Mouse (Mus musculus) limb, embryonic 10.5 days (tissue): Measurements from ENCODE around the gene Rbm6. TPM values are rescaled to one million over a fixed set of nuclear protein-coding genes. Genes with fewer than 3 reads are reported as not detected.

Source experiments
- DNase-seq: peaks from one replicate; pipeline ENCODE4 v3.0.0-alpha.2; 2017; ENCODE audit warnings: low spot score
- H3K27ac ChIP-seq: fragments of 300-500 bp; sonication (generic); 2 replicates; pipeline ENCODE4 v1.5.1; 2016; ENCODE audit warnings: mild to moderate bottlenecking
- H3K27me3 ChIP-seq: fragments of 300-500 bp; sonication (generic); 2 replicates; pipeline ENCODE4 v1.6.1; 2016; ENCODE audit warnings: low read depth, mild to moderate bottlenecking; ENCODE audit not compliant: poor library complexity, severe bottlenecking
- H3K36me3 ChIP-seq: fragments of 300-500 bp; sonication (generic); 2 replicates; pipeline ENCODE4 v1.6.1; 2016; ENCODE audit warnings: mild to moderate bottlenecking, moderate library complexity
- H3K4me1 ChIP-seq: fragments of 300-500 bp; sonication (generic); 2 replicates; pipeline ENCODE4 v1.6.1; 2016
- H3K4me3 ChIP-seq: fragments of 300-500 bp; sonication (generic); 2 replicates; pipeline ENCODE4 v1.5.1; 2016; ENCODE audit warnings: mild to moderate bottlenecking, moderate library complexity
- H3K9me3 ChIP-seq: fragments of 300-500 bp; sonication (generic); replicated peaks from 2 replicates; pipeline ENCODE4 v1.6.1; 2016; ENCODE audit warnings: mild to moderate bottlenecking
- WGBS: fragments of 180-500 bp; shearing (Covaris S2); methylation state at CpG from one replicate; pipeline ENCODE4 v1.1.7; 2016; 5-methylcytosine and 5-hydroxymethylcytosine counted together
- polyA plus RNA-seq: library from polyadenylated mRNA; unstranded; fragments of >200 nt; fragmentation: Nextera tagmentation; extraction: Ambion mirVana; gene quantifications from 2 replicates; pipeline ENCODE4 v1.2.1, GENCODE M21; 2016

Rbm6 gene
- polyA plus RNA-seq, 1 experiment from 2014 or later = 116 TPM

GRCm38 (mm10) chr9:107734567-107734971 is 138.5 kb downstream of the Rbm6 start:
- Histone ChIP-seq H3K4me1 (peaks cover 63% of the 10 kb centered on the region), H3K4me3 (peak overlapping the region; percentile 44; the same call in 1 of the 2 replicates), H3K27me3 (no peaks in the 10 kb centered on the region), H3K9me3 (no peaks in the 10 kb centered on the region), H3K27ac (peak overlapping the region; percentile 90), H3K36me3 (peaks cover 18% of the 10 kb centered on the region)
- no peak for DNase-seq
- WGBS = 37% methylated on average over 7 of the region's 7 CpGs

- peak; percentile 68 for DNase-seq
- Histone ChIP-seq H3K27ac (peak overlapping the region; percentile 79), H3K9me3 (no peaks in the 10 kb centered on the region), H3K27me3 (no peaks in the 10 kb centered on the region), H3K4me1 (peaks cover 75% of the 10 kb centered on the region), H3K36me3 (no peaks in the 10 kb centered on the region), H3K4me3 (no peak overlapping the region)
- WGBS = 40% methylated on average over 3 of the region's 3 CpGs
These were observed 143.3 kb downstream of the Rbm6 start for GRCm38 (mm10) chr9:107729709-107730108.

DNA sequence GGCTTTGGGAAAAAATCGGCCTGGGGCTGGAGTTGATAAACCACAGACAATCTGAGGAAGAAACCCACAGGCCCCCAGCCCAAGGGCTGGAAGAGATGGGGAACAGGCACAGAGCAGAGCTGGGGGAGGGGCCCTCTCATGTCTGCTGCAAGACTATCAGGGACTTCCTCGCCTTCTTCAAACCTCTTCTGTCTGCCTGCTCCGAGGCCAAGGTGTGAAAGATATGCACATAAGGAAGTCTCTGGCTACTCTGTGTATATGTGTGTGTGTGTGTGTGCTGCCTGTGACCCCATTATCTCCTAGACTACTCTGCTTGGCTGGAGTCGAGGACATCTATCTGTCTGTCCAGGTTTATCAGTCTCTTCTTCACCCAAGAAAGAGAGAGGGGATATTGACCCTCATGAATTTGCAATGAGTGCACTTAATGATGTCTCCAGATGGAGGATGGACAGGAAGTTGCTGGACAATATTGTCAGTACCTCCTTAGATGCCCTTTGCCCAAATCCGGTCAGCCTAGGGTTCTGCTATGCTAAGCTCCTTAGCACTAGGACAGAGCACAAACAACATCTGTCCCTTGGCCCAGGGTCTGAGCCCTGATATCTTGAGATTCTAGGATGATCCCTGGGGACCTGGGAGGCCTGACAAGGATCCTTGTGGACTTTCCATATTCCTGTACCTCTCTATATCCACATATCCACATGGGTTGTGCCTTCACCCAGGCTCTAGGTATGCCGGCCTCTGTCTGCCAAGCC is 143.9 kb downstream of the Rbm6 start:
- no peaks in the 10 kb centered on the region for H3K9me3 ChIP-seq
- H3K4me3 ChIP-seq = no peak overlapping the region
- no peaks in the 10 kb centered on the region for H3K36me3 ChIP-seq
- WGBS = 62% methylated on average over 6 of the region's 6 CpGs
- H3K4me1 ChIP-seq = peaks cover 75% of the 10 kb centered on the region
- H3K27me3 ChIP-seq = no peaks in the 10 kb centered on the region
- H3K27ac ChIP-seq = peak overlapping the region; percentile 79
- DNase-seq = no peak

- H3K4me1 ChIP-seq = peaks cover 95% of the 10 kb centered on the region
- no peaks in the 10 kb centered on the region for H3K9me3 ChIP-seq
- H3K27me3 ChIP-seq = no peaks in the 10 kb centered on the region
- no peak overlapping the region for H3K4me3 ChIP-seq
- peak overlapping the region; percentile 79 for H3K27ac ChIP-seq
- no peak for DNase-seq
- H3K36me3 ChIP-seq = no peaks in the 10 kb centered on the region
- WGBS = 49% methylated on average over 3 of the region's 3 CpGs
These were observed 146.0 kb downstream of the Rbm6 start for GRCm38 (mm10) chr9:107727041-107727440.

GRCm38 (mm10) chr9:107724796-107725195 is 148.2 kb downstream of the Rbm6 start:
- Histone ChIP-seq H3K27ac (peak overlapping the region; percentile 91), H3K36me3 (no peaks in the 10 kb centered on the region), H3K4me3 (no peak overlapping the region), H3K9me3 (no peaks in the 10 kb centered on the region), H3K27me3 (no peaks in the 10 kb centered on the region), H3K4me1 (peaks cover 93% of the 10 kb centered on the region)
- DNase-seq = no peak
- WGBS = 78% methylated on average over 1 of the region's 1 CpGs

GRCm38 (mm10) chr9:107723794-107724531 is 149.1 kb downstream of the Rbm6 start:
- Histone ChIP-seq H3K4me1 (peaks cover 89% of the 10 kb centered on the region), H3K27ac (peak overlapping the region; percentile 91), H3K9me3 (no peaks in the 10 kb centered on the region), H3K36me3 (no peaks in the 10 kb centered on the region), H3K4me3 (peak overlapping the region; percentile 42), H3K27me3 (no peaks in the 10 kb centered on the region)
- WGBS = 2% methylated on average over 11 of the region's 11 CpGs
- peak; percentile 81 for DNase-seq

Other genes with a start within 250 kb of the Rbm6 start
- 355 and 403 TPM in 2 replicates for gene Gnai2, start 237.9 kb downstream of the Rbm6 start, polyA plus RNA-seq
- 3.9 and 4.3 TPM in 2 replicates for gene Slc38a3, start 203.7 kb downstream of the Rbm6 start, polyA plus RNA-seq
- gene Gnat1, start 193.5 kb downstream of the Rbm6 start, polyA plus RNA-seq = 2.6 and 3.3 TPM in 2 replicates
- gene Sema3f, start 162.8 kb downstream of the Rbm6 start, polyA plus RNA-seq = 31.7 and 33.6 TPM in 2 replicates
- 164 and 214 TPM in 2 replicates for gene Rbm5, start 102.2 kb downstream of the Rbm6 start, polyA plus RNA-seq
- 10.9 and 11.6 TPM in 2 replicates for gene Mon1a, start 14.9 kb upstream of the Rbm6 start, polyA plus RNA-seq
- 0.30 and 1.2 TPM in 2 replicates for gene Mst1r, start 33.6 kb upstream of the Rbm6 start, polyA plus RNA-seq
- gene Actl11, start 55.2 kb upstream of the Rbm6 start, polyA plus RNA-seq = not detected in 2 replicates
- gene Camkv, start 62.4 kb upstream of the Rbm6 start, polyA plus RNA-seq = 7.5 and 9.9 TPM in 2 replicates
- 43.2 and 45.9 TPM in 2 replicates for gene Traip, start 76.9 kb upstream of the Rbm6 start, polyA plus RNA-seq
- 18.6 and 22.5 TPM in 2 replicates for gene Uba7, start 102.3 kb upstream of the Rbm6 start, polyA plus RNA-seq
- 3.5 and 6.2 TPM in 2 replicates for gene Gm20661, start 109.8 kb upstream of the Rbm6 start, polyA plus RNA-seq
- gene Inka1, start 112.6 kb upstream of the Rbm6 start, polyA plus RNA-seq = 180 and 189 TPM in 2 replicates
- gene Cdhr4, start 119.3 kb upstream of the Rbm6 start, polyA plus RNA-seq = 6.5 and 11.9 TPM in 2 replicates
- gene Gm20662, start 123.1 kb upstream of the Rbm6 start, polyA plus RNA-seq = 0.34 and 0.93 TPM in 2 replicates
- 54.1 and 69.8 TPM in 2 replicates for gene Ip6k1, start 129.3 kb upstream of the Rbm6 start, polyA plus RNA-seq
- gene Gmppb, start 176.0 kb upstream of the Rbm6 start, polyA plus RNA-seq = 25.2 and 26.4 TPM in 2 replicates
- 1.9 and 3.5 TPM in 2 replicates for gene Amigo3, start 179.9 kb upstream of the Rbm6 start, polyA plus RNA-seq
- 0.54 and 0.74 TPM in 2 replicates for gene Mst1, start 207.2 kb upstream of the Rbm6 start, polyA plus RNA-seq
- 31.8 and 37.5 TPM in 2 replicates for gene Rnf123, start 210.1 kb upstream of the Rbm6 start, polyA plus RNA-seq
- gene Apeh, start 221.4 kb upstream of the Rbm6 start, polyA plus RNA-seq = 70.8 and 76.2 TPM in 2 replicates